ENCODE assay signal across 9 mouse cellular contexts in genomic region chr13:35798645-35799044, GRCm38 (mm10).
A peak's percentile ranks its signal among the peaks of the same experiment; 100 is the strongest.
DNase-seq lines count a peak whose midpoint lies in the region; ATAC-seq lines count a peak whose summit lies in the region.
"Had no signal": no experiment of that assay in that cellular context is flagged by ENCODE, and none has a peak within 500 bp of the region (broad histone marks: within the 10 kb centered on the region; RNA-seq: fewer than 3 reads in every experiment).

No protein-coding gene starts in this region.

- DNase-seq in gastrocnemius, adult 18-20 months (ENCODE audit: low spot score): peak; percentile 25
- DNase-seq in gastrocnemius, postnatal 36 days: no peak
- DNase-seq in neural tube, embryonic 11.5 days (ENCODE audit: low spot score): peak; percentile 36
- no peak for DNase-seq in neural tube, embryonic 10.5 days (ENCODE audit: extremely low spot score, low spot score)
- DNase-seq in cerebellum, adult 9-10 months: peak; percentile 53
- peak; percentile 47 to 65 for DNase-seq in heart, postnatal 14 days

- ATAC-seq in neural tube, embryonic 11.5 days (ENCODE audit: insufficient read depth, low FRiP score, low TSS enrichment): no peak
- ATAC-seq in neutrophil, adult 5-6 weeks (ENCODE audit: extremely low read depth, insufficient number of reproducible peaks, low FRiP score, poor library complexity, severe bottlenecking): peak; percentile 21; the same call in 1 of the 2 replicates
- ATAC-seq in granulocyte monocyte progenitor cell, adult 5-6 weeks (replicated peaks; ENCODE audit: poor library complexity, severe bottlenecking): no peak

- no peak overlapping the region for H3K9ac ChIP-seq in neural tube, embryonic 11.5 days (ENCODE audit: low read length)
- H3K9ac ChIP-seq: midbrain, embryonic 12.5 days had no signal

- WGBS in neural tube, embryonic 11.5 days: 74% methylated on average over 9 of the region's 9 CpGs

- H3K27me3 ChIP-seq in neural tube, embryonic 11.5 days (ENCODE audit: control insufficient read depth, insufficient read depth, low read length): no peaks in the 10 kb centered on the region
- H3K27me3 ChIP-seq: midbrain, embryonic 12.5 days had no signal

- no peak overlapping the region for H3K27ac ChIP-seq in neural tube, embryonic 11.5 days (ENCODE audit: low read depth, low read length)
- H3K27ac ChIP-seq: midbrain, embryonic 12.5 days had no signal

- intact Hi-C loops in gastrocnemius, postnatal 36 days (cut with DNase I): no loop called here
- intact Hi-C loops in heart, postnatal 14 days (cut with DNase I): no loop called here

- H3K4me3 ChIP-seq in neural tube, embryonic 11.5 days (ENCODE audit: low read depth, low read length): no peak overlapping the region
- H3K4me3 ChIP-seq: midbrain, embryonic 12.5 days had no signal

- H3K9me3 ChIP-seq in neural tube, embryonic 11.5 days (ENCODE audit: control insufficient read depth, low read length): no peaks in the 10 kb centered on the region
- H3K9me3 ChIP-seq: midbrain, embryonic 12.5 days had no signal

- H3K4me1 ChIP-seq in neural tube, embryonic 11.5 days (ENCODE audit: control insufficient read depth, insufficient read depth, low read length): no peaks in the 10 kb centered on the region
- H3K4me1 ChIP-seq: midbrain, embryonic 12.5 days had no signal

- H3K36me3 ChIP-seq in neural tube, embryonic 11.5 days (ENCODE audit: control insufficient read depth, insufficient read depth, low read length): no peaks in the 10 kb centered on the region
- H3K36me3 ChIP-seq: midbrain, embryonic 12.5 days had no signal

- H3K4me2 ChIP-seq in neural tube, embryonic 11.5 days (ENCODE audit: low read depth): no peak overlapping the region
- H3K4me2 ChIP-seq: midbrain, embryonic 12.5 days had no signal

Comparison
In these comparisons a context has a peak if more than half of its experiments do, and no peak if none do; other contexts are left out.
1. DNase-seq: peak in gastrocnemius, adult 18-20 months (single experiment), neural tube, embryonic 11.5 days (single experiment), cerebellum, adult 9-10 months (single experiment) and heart, postnatal 14 days (2 of 2); none in gastrocnemius, postnatal 36 days (0 of 2) and neural tube, embryonic 10.5 days (single experiment).